Mouse (Mus musculus): ENCODE measurements at regions not wholly inside any gene's neighbourhood (a gene's known extent, or its start where the extent isn't known, plus 50 kb on each side); places are given as distances from the start of the nearest gene placed in this dataset.

- Histone ChIP-seq H3K9ac (replicated peaks) (no peak overlapping the region), H3K4me1 (peaks cover 3% of the 10 kb centered on the region; the same call in 1 of the 2 replicates), H3K27ac (replicated peaks) (no peak overlapping the region), H3K4me2 (replicated peaks) (no peak overlapping the region), H3K9me3 (no peaks in the 10 kb centered on the region), H3K27me3 (no peaks in the 10 kb centered on the region), H3K4me3 (no peak overlapping the region), H3K36me3 (no peaks in the 10 kb centered on the region)
- no peak for ATAC-seq (ENCODE audit: low FRiP score, low read depth)
- WGBS = 85% methylated on average over 6 of the region's 6 CpGs
These were observed 348.9 kb upstream of the Nrp1 start for GRCm38 (mm10) chr8:128009393-128010010.

GRCm38 (mm10) chr8:128017171-128017570 lies 341.2 kb upstream of the Nrp1 start:
- WGBS = 67% methylated on average over 8 of the region's 8 CpGs
- H3K9me3 ChIP-seq = no peaks in the 10 kb centered on the region
- no peak overlapping the region for H3K9ac ChIP-seq (replicated peaks)
- H3K36me3 ChIP-seq = no peaks in the 10 kb centered on the region
- no peak overlapping the region for H3K4me3 ChIP-seq
- H3K4me2 ChIP-seq (replicated peaks) = no peak overlapping the region
- H3K4me1 ChIP-seq = no peaks in the 10 kb centered on the region
- ATAC-seq (ENCODE audit: low FRiP score, low read depth) = no peak
- no peaks in the 10 kb centered on the region for H3K27me3 ChIP-seq
- H3K27ac ChIP-seq (replicated peaks) = no peak overlapping the region

GRCm38 (mm10) chr8:128023661-128024060 lies 334.7 kb upstream of the Nrp1 start:
- 0 out of 2 replicates have a peak overlapping the region, but pooled peaks have one; percentile 77 for H3K27ac ChIP-seq (replicated peaks)
- no peak for ATAC-seq (ENCODE audit: low FRiP score, low read depth)
- 70% methylated on average over 2 of the region's 2 CpGs for WGBS
- no peak overlapping the region for H3K9ac ChIP-seq (replicated peaks)
- no peak overlapping the region for H3K4me2 ChIP-seq (replicated peaks)
- H3K27me3 ChIP-seq = no peaks in the 10 kb centered on the region
- H3K9me3 ChIP-seq = no peaks in the 10 kb centered on the region
- no peak overlapping the region for H3K4me3 ChIP-seq
- H3K4me1 ChIP-seq = peaks cover 17% of the 10 kb centered on the region
- H3K36me3 ChIP-seq = no peaks in the 10 kb centered on the region

- H3K9me3 ChIP-seq = no peaks in the 10 kb centered on the region
- H3K4me1 ChIP-seq = peaks cover 17% of the 10 kb centered on the region
- WGBS = no CpG with 5 or more reads among the region's 2 CpGs
- H3K9ac ChIP-seq (replicated peaks) = 0 out of 2 replicates have a peak overlapping the region, but pooled peaks have one; percentile 20
- H3K36me3 ChIP-seq = no peaks in the 10 kb centered on the region
- peak; percentile 91 for ATAC-seq (ENCODE audit: low FRiP score, low read depth)
- no peak overlapping the region for H3K4me2 ChIP-seq (replicated peaks)
- H3K27ac ChIP-seq (replicated peaks) = peak overlapping the region; percentile 77
- no peaks in the 10 kb centered on the region for H3K27me3 ChIP-seq
- no peak overlapping the region for H3K4me3 ChIP-seq
These were observed 333.6 kb upstream of the Nrp1 start for GRCm38 (mm10) chr8:128024774-128025222.

GRCm38 (mm10) chr8:128025251-128025856 lies 333.1 kb upstream of the Nrp1 start:
- Histone ChIP-seq H3K9ac (replicated peaks) (0 out of 2 replicates have a peak overlapping the region, but pooled peaks have one; percentile 20), H3K36me3 (no peaks in the 10 kb centered on the region), H3K27ac (replicated peaks) (peak overlapping the region; percentile 77), H3K4me2 (replicated peaks) (no peak overlapping the region), H3K4me3 (no peak overlapping the region), H3K9me3 (no peaks in the 10 kb centered on the region), H3K4me1 (peaks cover 17% of the 10 kb centered on the region), H3K27me3 (no peaks in the 10 kb centered on the region)
- peak; percentile 81 for ATAC-seq (ENCODE audit: low FRiP score, low read depth)
- 44% methylated on average over 7 of the region's 7 CpGs for WGBS

GRCm38 (mm10) chr8:128026981-128027380 lies 331.4 kb upstream of the Nrp1 start:
- H3K27me3 ChIP-seq = no peaks in the 10 kb centered on the region
- whole genome bisulfite sequencing = 83% methylated on average over 2 of the region's 2 CpGs
- H3K9ac ChIP-seq (replicated peaks) = no peak overlapping the region

GRCm38 (mm10) chr8:128030335-128031280 lies 327.8 kb upstream of the Nrp1 start:
- H3K9me3 ChIP-seq = no peaks in the 10 kb centered on the region

More at GRCm38 (mm10) chr8:128026981-128027380, 331.4 kb upstream of the Nrp1 start:
- H3K36me3 ChIP-seq = no peaks in the 10 kb centered on the region
- H3K27ac ChIP-seq (replicated peaks) = no peak overlapping the region
- peaks cover 17% of the 10 kb centered on the region for H3K4me1 ChIP-seq
- no peak overlapping the region for H3K4me2 ChIP-seq (replicated peaks)
- no peaks in the 10 kb centered on the region for H3K9me3 ChIP-seq
- ATAC-seq (ENCODE audit: low FRiP score, low read depth) = no peak
- no peak overlapping the region for H3K4me3 ChIP-seq

GRCm38 (mm10) chr8:128034127-128034526 lies 324.3 kb upstream of the Nrp1 start:
- WGBS = 90% methylated on average over 6 of the region's 6 CpGs
- ATAC-seq (ENCODE audit: low FRiP score, low read depth) = no peak

More at GRCm38 (mm10) chr8:128030335-128031280, 327.8 kb upstream of the Nrp1 start:
- H3K4me2 ChIP-seq (replicated peaks) = no peak overlapping the region
- H3K4me3 ChIP-seq = no peak overlapping the region
- no peaks in the 10 kb centered on the region for H3K27me3 ChIP-seq
- H3K4me1 ChIP-seq = peaks cover 2% of the 10 kb centered on the region; the same call in 1 of the 2 replicates
- H3K36me3 ChIP-seq = no peaks in the 10 kb centered on the region
- 84% methylated on average over 24 of the region's 24 CpGs for WGBS
- ATAC-seq (ENCODE audit: low FRiP score, low read depth) = no peak
- no peak overlapping the region for H3K27ac ChIP-seq (replicated peaks)
- H3K9ac ChIP-seq (replicated peaks) = no peak overlapping the region

GRCm38 (mm10) chr8:128035672-128036071 lies 322.7 kb upstream of the Nrp1 start:
- H3K9ac ChIP-seq (replicated peaks) = no peak overlapping the region
- H3K27ac ChIP-seq (replicated peaks) = no peak overlapping the region
- H3K27me3 ChIP-seq = no peaks in the 10 kb centered on the region
- no peaks in the 10 kb centered on the region for H3K36me3 ChIP-seq
- no peak for ATAC-seq (ENCODE audit: low FRiP score, low read depth)
- 70% methylated on average over 3 of the region's 3 CpGs for WGBS
- no peak overlapping the region for H3K4me3 ChIP-seq
- no peaks in the 10 kb centered on the region for H3K4me1 ChIP-seq
- H3K9me3 ChIP-seq = no peaks in the 10 kb centered on the region
- H3K4me2 ChIP-seq (replicated peaks) = no peak overlapping the region

More at GRCm38 (mm10) chr8:128034127-128034526, 324.3 kb upstream of the Nrp1 start:
- Histone ChIP-seq H3K4me1 (no peaks in the 10 kb centered on the region), H3K4me3 (no peak overlapping the region), H3K27ac (replicated peaks) (no peak overlapping the region), H3K27me3 (no peaks in the 10 kb centered on the region), H3K36me3 (no peaks in the 10 kb centered on the region), H3K9ac (replicated peaks) (no peak overlapping the region), H3K9me3 (no peaks in the 10 kb centered on the region), H3K4me2 (replicated peaks) (no peak overlapping the region)

GRCm38 (mm10) chr8:128039341-128040064 lies 318.9 kb upstream of the Nrp1 start:
- Histone ChIP-seq H3K4me3 (no peak overlapping the region), H3K27me3 (no peaks in the 10 kb centered on the region), H3K9ac (replicated peaks) (no peak overlapping the region), H3K4me2 (replicated peaks) (no peak overlapping the region), H3K4me1 (0 out of 2 replicates have a peak, but pooled peaks cover 5% of the 10 kb centered on the region), H3K36me3 (no peaks in the 10 kb centered on the region), H3K9me3 (no peaks in the 10 kb centered on the region), H3K27ac (replicated peaks) (no peak overlapping the region)
- ATAC-seq (ENCODE audit: low FRiP score, low read depth) = no peak
- 82% methylated on average over 6 of the region's 6 CpGs for WGBS

GRCm38 (mm10) chr8:128042877-128043276 lies 315.5 kb upstream of the Nrp1 start:
- no peaks in the 10 kb centered on the region for H3K27me3 ChIP-seq
- WGBS = 58% methylated on average over 2 of the region's 2 CpGs
- no peak for ATAC-seq (ENCODE audit: low FRiP score, low read depth)

More at GRCm38 (mm10) chr8:128042877-128043276, 315.5 kb upstream of the Nrp1 start:
- Histone ChIP-seq H3K4me1 (0 out of 2 replicates have a peak, but pooled peaks cover 5% of the 10 kb centered on the region), H3K4me2 (replicated peaks) (no peak overlapping the region), H3K27ac (replicated peaks) (no peak overlapping the region), H3K9ac (replicated peaks) (no peak overlapping the region), H3K4me3 (no peak overlapping the region), H3K36me3 (no peaks in the 10 kb centered on the region), H3K9me3 (no peaks in the 10 kb centered on the region)

All from midbrain, embryonic 12.5 days (tissue).